Mouse (Mus musculus) adrenal gland, adult 18-20 months (tissue): ENCODE results near the gene Nckap5l. TPM values are rescaled to one million over a fixed set of nuclear protein-coding genes. Genes with fewer than 3 reads are reported as not detected.
"Not testable (repeated sequence)": the region's sequence is repeated elsewhere in the genome, so short reads cannot be mapped to it uniquely, and the experiment has no call there.

Experiments used
- DNase-seq, 2 experiments: peaks; one replicate each; pipeline ENCODE4 v3.0.0; 2021 to 2022; ENCODE audit warnings: low spot score in 2 of 2
- total RNA-seq, 2 experiments: library from RNA; stranded (reverse); gene quantifications; 1 replicate in 1 of 2; 2 replicates in 1 of 2; pipeline ENCODE4 v1.2.3; 2021

Gene Nckap5l
- total RNA-seq, 2 experiments from 2014 or later = 14.1 to 18.7 TPM

DNA sequence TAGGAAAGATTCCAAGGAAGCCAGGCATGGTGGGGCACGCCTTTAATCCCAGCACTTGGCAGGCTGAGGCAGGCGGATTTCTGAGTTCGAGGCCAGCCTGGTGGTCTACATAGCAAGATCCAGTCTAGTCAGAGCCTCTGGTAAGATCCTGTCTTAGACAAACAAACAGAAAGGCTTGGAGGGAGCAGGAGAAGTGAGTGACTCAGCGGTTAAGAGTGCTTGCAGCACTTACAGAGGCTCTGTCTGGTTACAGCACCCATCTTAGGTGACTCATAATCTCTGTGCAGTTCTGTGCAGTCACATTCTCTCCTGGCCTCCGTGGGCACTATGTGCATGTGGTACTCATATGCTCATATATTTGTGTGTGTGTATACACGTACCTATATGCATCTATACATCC is 56.9 kb downstream of the Nckap5l start:
- DNase-seq = no peak

DNA sequence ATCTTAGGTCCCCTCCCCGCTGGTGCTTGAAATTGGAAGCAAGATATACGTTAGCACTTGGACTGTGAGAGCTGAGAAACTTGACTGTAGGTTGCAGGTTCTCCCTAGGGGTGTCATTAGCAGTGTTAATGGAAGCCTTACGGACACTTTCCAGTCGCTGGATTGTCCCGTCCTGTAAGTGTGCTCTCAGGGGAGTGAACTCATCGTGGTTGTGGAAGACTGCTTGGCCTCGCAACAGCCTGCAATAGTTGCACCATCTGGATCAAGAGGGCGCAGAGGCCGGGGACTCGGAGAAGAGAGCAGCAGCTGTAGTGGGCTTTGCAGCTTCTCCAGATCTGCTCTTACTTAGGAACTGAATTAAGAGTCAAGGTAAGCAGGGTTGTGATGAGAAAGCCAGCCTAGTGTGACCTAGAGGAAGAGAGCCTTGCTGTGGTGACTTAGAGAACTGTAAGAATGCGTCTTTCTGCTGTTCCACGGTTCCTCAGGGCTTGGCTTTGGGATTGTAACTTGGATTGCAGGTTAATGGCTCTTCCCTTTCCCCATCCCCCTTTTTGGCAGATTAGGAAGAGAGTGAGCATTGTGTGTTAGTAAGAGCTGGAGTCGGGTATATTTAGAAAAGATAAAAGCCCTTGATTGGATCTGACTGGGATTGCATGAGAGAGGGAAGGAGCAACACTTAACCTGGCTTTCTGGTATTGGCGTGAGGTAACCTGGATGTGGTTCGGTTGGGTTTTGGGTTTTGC is 57.9 kb downstream of the Nckap5l start:
- no peak for DNase-seq

DNA sequence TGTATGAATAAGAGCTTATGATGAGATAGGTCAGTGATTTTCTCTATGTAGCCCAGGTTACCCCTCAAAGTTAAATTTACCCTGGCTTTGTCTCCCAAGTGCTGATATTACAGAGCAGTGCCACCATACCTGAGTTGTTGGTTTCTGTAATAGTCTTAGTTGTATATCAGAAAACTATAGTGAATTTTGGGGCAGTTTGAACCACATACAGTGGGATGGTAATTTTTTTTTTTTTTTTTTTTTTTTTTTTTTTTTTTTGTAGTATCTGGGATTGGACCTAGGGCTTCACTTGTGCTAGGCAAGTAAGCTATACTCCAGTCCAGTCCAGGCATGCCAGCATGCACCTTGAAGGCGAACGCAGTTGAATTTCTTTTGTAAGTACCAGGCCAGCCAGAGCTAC is 59.9 kb downstream of the Nckap5l start:
- DNase-seq = no peak

DNA sequence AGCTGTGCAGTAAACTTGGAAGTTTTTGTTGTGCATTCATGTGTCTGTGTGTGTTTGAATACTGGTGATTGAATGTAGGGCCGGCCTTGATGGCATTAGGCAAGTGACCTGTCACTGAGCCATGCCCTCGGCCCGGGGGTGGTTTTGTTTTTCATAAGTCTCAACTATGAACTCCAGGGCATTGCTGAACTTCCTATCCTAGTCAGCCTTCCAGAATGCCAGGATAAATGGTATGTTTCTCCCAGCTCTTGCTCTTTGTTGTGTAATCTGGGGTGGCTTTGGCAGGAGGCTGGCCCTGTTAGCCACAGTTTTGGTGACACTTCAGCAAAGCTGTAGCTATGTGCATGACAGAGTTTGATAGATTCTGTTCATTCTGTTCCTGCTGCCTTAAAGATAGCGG is 60.7 kb downstream of the Nckap5l start:
- no peak for DNase-seq

DNA sequence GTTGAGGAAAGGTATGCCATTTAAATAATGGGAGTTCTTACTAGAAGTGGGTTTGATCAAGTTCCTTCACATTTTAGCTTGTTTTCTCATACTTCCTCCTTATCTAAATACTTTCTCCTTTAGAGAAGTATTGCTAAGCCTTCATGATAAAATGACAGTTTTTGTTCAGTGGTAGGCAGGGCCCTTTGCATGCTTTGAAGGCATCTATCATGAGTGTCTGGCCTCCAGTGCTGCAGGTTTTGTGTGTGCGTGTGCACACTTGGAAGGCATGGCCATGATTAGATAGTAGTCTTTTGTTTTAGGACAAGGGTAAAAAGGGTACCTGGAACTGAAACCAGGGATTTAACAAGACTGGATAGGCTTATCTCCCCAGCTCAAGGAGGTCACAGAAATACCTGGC is 61.1 kb downstream of the Nckap5l start:
- no peak for DNase-seq

DNA sequence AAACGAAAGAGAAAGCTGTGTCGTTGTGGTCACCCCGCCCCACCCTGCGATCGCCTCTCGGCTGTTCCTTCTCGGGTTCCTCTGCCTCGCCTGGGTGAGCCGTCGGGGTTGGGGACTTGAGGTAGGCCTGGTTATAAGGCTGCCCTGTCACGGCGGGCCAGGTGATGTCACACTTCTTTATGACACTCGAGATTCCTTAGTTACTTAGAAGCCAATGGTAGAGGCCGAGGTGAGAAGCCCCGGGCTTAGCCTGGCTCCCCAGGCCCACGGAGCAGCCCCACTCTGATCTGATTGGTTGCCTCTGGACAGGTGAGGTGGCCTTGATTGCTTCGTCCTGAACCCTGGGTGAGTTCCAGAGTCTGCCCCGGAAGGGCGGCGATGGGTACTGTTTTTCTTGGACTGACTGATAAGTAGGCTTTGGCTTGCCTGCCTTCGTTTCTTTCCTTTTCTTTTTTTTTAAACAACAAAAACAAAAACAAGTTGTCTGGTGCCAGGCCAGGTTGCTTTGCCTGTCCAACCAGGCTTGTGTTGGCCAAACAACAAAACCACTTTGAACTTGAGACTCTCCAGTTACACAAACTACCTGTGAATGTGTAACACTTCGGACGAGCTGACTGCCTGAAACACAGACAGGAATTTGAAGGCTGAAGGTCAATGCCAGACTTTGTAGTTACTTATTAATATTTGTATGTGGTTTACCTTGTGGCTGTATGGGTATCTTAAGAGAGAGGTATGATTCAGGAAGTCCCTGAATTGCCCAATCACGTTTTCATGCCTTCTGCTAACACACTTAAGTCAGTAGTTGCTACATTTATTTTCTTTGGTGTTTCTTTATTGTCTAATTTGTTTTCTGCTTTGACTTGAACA is 63.9 kb downstream of the Nckap5l start:
- DNase-seq = no peak

DNA sequence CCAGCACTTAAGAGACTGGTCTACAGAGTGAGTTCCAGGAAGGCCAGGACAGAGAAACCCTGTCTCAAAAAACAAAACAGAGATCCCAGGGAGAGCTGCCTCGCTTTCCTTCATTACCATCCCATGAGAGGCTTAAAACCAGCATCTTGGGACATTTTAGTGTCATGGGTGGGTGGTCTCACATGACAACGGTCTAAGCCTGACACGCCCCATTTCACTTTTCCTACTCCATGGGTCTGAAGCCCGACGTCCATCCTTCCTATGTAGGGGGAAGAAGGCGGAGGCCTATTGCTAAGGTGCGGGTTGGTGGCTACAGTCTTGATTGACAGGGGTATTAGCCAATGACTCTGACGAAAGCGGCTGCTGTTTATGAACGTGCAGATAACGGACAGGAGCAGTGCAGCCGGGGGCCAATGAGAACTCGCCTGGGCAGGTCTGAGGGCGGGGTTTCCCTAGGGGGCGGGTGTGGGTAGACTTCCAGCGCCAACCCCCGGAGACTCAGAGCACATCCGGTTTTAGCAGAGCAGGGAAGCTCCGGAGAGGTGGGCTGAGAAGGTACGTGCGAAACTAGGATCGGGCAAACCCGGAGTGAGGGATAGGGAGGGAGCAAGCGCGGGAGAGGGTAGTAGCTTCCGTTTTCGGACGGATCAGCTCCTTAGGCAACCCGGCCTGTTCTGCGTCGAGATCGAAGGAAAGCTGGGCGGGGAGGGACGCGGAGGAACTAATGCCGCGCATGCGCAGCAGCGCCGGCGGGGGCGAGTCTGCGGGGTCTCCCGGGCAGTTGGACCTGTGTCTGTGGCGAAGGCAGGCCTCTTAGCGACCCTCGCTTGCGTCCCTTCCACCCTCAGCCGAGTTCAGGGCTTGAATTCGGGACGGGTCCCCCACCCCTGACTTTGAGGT is 64.8 kb downstream of the Nckap5l start, which contains the start of gene Tmbim6:
Gene Tmbim6 (plus strand): TSS at position 397 of the 900 bp plus-strand sequence.
- peak; percentile 92 to 95 for DNase-seq

DNA sequence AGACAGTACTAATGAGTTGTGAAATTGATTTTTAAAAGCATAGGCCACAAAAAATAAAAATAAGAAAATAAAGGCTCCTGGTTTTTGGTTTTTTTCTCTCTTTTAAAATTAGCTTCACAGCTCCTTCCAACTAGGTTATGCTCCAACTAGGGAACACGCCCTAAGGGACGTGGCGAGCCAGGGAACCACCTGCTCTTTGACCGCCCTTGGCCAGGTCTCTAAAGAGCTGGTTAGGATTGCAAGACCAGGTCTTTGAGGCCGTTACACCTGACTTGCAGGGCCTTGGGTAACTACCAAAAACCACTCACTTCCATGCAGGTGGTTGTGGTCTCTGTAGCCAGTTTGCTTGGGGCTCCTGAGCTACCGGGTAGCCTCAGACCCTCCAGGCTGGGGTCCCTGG is 65.6 kb downstream of the Nckap5l start:
- no peak for DNase-seq

DNA sequence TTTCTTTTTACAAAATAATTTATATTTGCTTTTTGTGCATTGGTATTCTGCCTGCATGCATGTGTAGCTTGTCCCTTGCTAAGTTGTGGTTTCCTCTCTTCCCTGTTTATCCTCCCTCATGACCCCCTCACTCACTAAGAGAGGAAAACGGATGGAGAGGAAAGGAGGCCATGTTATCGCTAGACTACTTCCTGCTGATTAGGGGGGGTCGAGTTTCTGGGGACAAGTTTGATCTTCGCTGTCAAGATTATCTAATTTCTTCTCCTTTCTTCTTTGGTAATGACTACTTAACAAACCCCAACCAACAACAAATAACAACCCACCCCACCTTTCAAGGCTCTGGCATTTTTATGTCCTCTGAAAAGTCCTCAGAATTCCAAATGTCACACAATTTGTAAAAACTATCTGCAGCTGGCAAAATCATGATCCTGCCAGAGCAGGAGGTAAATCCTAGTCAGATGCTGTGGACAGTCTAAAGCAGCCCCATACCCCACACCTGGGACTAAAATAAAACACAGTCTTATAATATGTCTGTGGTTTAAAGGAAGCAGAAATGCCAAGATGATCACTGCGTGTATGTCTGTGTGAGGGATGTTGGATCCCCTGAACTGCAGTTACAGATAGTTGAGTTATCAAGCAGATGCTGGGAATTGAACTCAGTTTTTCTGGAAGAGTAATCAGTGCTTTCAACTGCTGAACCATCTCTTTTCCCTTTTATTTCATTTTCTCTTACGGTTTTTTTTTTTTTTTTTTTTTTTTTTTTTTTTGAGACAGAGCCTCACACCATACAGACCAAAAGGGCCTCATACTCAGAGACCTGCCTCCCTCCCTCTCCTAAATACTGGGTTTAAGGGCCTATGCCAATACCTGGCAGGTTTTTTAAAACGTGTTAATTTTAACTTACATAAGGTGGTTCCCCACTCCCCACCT is 66.8 kb downstream of the Nckap5l start:
- no peak for DNase-seq

DNA sequence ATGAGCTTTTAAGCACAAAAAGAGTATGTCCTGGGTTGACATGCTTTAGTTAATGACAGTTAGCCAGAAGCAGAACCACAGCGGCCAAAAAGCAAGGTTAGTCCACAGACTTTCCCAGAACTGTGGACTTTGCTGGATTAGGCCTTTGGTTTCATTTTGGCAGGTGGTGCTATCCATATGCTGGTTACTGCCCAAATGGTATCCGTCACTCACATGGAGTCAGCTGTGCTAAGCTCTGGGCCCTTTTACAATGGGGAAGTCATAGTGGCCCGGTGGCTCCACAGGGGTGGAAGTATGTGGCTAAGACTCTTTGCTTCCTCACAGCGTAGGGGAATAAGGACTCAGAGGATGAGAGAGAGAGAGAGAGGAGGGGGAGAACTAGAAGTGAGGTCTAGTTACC is 69.6 kb downstream of the Nckap5l start:
- no peak for DNase-seq

DNA sequence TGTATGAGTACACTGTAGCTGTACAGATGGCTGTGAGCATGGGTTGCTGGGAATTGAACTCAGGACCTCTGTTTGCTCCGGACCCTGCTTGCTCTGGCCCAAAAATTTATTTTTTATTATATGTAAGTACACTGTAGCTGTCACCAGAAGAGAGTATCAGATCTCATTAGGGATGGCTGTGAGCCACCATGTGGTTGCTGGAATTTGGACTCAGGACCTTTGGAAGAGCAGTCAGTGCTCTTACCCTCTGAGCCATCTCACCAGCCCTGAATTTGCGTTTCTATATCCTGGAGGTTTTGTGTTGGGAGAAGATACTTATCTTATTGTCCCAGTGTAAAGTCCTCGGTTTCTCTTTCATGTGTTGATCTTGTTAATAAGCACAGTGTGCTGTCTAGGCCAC is 70.8 kb downstream of the Nckap5l start:
- no peak for DNase-seq

DNA sequence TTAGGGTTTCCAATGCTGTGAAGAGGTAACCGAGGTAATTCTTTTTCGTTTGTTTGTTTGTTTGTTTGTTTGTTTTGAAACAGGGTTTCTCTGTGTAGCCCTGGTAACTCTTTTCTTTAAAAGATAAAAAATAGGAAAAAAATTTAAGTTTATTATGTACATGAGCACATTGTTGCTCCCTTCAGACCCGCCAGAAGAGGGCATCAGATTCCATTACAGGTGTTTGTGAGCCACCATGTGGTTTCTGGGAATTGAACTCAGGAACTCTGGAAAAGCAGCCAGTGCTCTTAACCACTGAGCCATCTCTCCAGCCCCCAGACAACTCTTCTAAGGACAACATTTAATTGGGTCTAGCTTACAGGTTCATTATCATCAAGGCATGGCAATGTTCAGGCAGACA is 71.4 kb downstream of the Nckap5l start:
- not testable (repeated sequence) for DNase-seq

DNA sequence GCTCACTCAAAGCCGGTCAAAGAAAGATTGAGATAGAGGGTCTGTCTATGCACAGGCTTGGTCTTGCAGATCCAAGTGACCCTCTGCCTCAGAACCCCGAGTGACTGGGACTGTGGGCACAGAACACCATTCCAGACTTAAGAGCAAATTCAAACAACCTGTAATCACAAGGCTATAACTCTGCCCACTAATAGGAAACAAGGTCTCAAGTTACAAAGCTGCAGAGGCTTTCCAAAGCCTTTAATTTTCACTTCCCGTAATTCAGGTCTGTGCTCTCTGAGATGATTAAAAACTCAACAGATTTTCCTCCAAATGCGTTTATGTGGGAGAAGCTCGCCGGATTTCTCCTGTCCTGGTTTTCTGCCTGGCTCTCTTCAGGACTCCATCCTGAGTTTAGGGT is 73.5 kb downstream of the Nckap5l start:
- no peak for DNase-seq

DNA sequence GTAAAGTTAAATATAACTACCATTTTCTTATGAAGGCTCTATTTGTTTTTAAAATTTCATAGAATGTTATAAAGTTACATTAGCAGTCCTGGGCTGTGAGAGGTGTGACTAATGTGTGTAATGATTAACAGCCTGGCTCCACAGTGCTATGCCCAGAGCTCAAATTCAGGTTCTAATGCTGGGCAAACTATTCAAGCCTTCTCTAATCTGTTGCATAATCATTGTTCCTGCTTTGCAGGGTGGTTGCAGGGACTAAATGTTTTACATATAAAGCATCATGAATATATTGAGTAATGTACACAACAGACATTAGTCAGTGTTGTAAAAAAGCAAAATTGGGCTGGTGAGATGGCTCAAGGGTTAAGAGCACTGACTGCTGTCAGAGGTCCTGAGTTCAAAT is 74.7 kb downstream of the Nckap5l start:
- DNase-seq = no peak

DNA sequence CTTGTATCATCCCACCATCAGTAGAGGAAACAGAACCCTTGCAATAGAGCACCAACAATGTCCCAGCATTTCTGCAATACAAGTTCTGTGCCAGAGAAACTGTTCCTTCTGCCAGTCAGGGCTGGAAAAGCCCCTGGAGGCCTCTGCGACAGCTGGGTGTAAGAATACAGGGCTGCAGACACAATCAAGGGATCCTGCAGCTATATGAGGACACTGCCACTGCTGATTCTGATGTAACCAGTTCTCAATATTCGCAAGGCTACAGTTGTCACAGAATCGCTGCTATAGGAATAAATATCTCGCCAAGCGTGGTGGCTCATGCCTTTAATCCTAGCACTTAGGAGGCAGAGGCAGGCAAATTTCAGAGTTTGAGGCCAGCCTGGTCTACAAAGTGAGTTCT is 81.3 kb downstream of the Nckap5l start:
- no peak for DNase-seq

DNA sequence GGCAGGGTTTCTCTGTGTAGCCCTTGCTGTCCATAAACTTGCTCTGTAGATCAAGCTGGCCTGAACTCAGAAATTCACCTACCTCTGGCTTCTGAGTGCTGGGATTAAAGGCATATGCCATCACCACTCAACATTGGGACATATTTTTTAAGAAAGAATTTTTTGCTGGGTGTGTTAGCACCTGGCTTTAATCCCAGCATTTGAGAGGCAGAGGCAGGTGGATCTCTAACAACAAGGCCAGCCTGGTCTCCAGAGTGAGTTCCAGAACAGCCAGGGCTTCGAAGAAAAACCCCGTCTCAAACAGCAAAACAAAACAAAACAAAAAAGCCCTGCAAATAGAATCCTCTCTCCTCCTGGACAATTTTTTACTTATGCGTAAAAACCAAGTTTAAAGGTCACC is 82.0 kb downstream of the Nckap5l start:
- no peak for DNase-seq

DNA sequence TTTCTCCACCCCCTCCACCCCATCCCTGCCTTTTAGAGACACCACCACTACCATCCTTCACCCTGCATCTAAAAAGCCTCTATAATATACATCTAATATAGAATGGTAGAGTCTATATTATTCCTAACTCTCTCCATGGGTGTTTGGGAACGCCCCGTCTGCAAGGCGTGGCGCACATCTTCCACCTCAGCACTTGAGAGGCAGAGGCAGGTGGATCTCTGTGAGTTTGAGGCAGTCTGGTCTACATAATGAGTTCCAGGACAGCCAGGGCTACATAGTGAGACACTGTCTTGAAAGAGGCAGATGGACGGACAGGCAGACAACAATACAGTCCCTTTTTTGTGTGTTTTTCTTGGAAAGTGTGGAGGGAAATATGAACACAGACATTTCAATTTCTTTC is 82.5 kb downstream of the Nckap5l start:
- DNase-seq = no peak

DNA sequence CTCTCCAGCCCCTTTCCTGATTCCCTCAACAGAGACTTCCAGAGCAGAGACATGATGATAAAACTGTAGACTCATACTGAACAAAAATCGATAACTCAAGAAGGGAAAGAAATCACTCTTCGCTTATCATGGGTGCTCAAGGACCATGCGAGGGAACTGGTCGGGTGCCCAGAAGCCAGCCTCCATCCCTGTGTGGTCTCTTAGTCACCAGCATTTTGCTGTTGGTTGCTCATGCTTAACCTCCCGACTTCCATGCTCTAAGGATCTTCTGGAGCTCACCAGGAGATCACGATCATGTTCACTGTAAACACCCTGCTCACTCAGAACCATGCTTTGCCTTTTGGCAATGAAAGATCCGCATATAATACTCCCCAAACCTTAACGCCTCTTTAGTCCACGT is 84.8 kb downstream of the Nckap5l start:
- DNase-seq = peak in 1 of 2 experiments; percentile 35
